Mouse (Mus musculus) liver, adult 2 months (tissue): ENCODE results near the gene Tsc2. TPM values are rescaled to one million over a fixed set of nuclear protein-coding genes. Genes with fewer than 3 reads are reported as not detected.

ENCODE experiments used
- DNase-seq: peaks from one replicate; pipeline ENCODE4 v3.0.0-alpha.2; 2011; ENCODE audit warnings: low read depth, low spot score; ENCODE audit errors: extremely low read depth
- H3K27ac ChIP-seq: fragments of 200-500 bp; replicated peaks from 2 replicates; pipeline ENCODE4 v1.5.1; 2012; ENCODE audit warnings: low read depth, mild to moderate bottlenecking, control low read depth, inconsistent platforms, low read length; ENCODE audit not compliant: insufficient read depth
- H3K27me3 ChIP-seq: fragments of 200-500 bp; 2 replicates; pipeline ENCODE4 v1.6.1; 2012; ENCODE audit warnings: mild to moderate bottlenecking, moderate library complexity, low read length, inconsistent platforms; ENCODE audit not compliant: control insufficient read depth, insufficient read depth
- H3K36me3 ChIP-seq: fragments of 200-500 bp; 2 replicates; pipeline ENCODE4 v1.6.1; 2012; ENCODE audit warnings: low read length, inconsistent platforms; ENCODE audit not compliant: control insufficient read depth, insufficient read depth
- H3K4me1 ChIP-seq: fragments of 200-500 bp; 2 replicates; pipeline ENCODE4 v1.6.1; 2011; ENCODE audit warnings: low read length; ENCODE audit not compliant: control insufficient read depth, insufficient read depth
- H3K4me3 ChIP-seq: fragments of 200-500 bp; 2 replicates; pipeline ENCODE4 v1.5.1; 2011; ENCODE audit warnings: low read depth, mild to moderate bottlenecking, control low read depth, low read length, moderate library complexity; ENCODE audit not compliant: insufficient read depth
- H3K79me2 ChIP-seq: fragments of 200-500 bp; 2 replicates; pipeline ENCODE4 v1.6.1; 2012; ENCODE audit warnings: inconsistent platforms, mild to moderate bottlenecking, low read length, moderate library complexity; ENCODE audit not compliant: control insufficient read depth, insufficient read depth
- H3K9ac ChIP-seq: fragments of 200-500 bp; 2 replicates; pipeline ENCODE4 v1.6.1; 2012; ENCODE audit warnings: low read depth, mild to moderate bottlenecking, control low read depth, inconsistent platforms, low read length
- CTCF ChIP-seq: fragments of 200-500 bp; IDR thresholded peaks from 2 replicates; pipeline ENCODE4 v1.5.1; 2011; ENCODE audit warnings: low read depth, low read length, control low read depth
- POLR2A ChIP-seq: fragments of 200-500 bp; IDR thresholded peaks from 2 replicates; pipeline ENCODE4 v1.6.1; 2011; ENCODE audit warnings: low read length, control low read depth; ENCODE audit not compliant: insufficient read depth; ENCODE audit errors: extremely low read depth
- WGBS: fragments of 180-500 bp; shearing (Covaris S2); methylation state at CpG from one replicate; pipeline ENCODE4 v1.1.7; 2018; 5-methylcytosine and 5-hydroxymethylcytosine counted together
- polyA plus RNA-seq: library from polyadenylated mRNA; depleted of rRNA; stranded (reverse); fragments of >200 nt; gene quantifications from 2 replicates; pipeline ENCODE4 v1.2.3, GENCODE M21; 2012; rRNA removed
- total RNA-seq: library from RNA; depleted of rRNA; stranded (reverse); fragments of >200 nt; gene quantifications from 2 replicates; pipeline ENCODE4 v1.2.3, GENCODE M21; 2014; rRNA removed

Tsc2 gene
- total RNA-seq (19.5 and 27.9 TPM in 2 replicates), polyA plus RNA-seq (63.4 and 79.3 TPM in 2 replicates)

GRCm38 (mm10) chr17:24632167-24632812 is at the start of gene Tsc2, which contains the start of gene Nthl1:
TSS of gene Tsc2 (minus strand) at chr17:24632630.
TSS of gene Nthl1 (plus strand) at chr17:24632680.
- peak; percentile 65 for TF ChIP-seq POLR2A
- TF ChIP-seq CTCF, result no peak

GRCm38 (mm10) chr17:24677500-24678080 is 45.2 kb upstream of the Tsc2 start:
- H3K79me2 ChIP-seq, result peaks cover 24% of the 10 kb centered on the region; the same call in 1 of the 2 replicates
- 96% methylated on average over 24 of the region's 24 CpGs for WGBS
- no peak overlapping the region for H3K9ac ChIP-seq

More at GRCm38 (mm10) chr17:24632167-24632812, at the start of gene Tsc2, which contains the start of gene Nthl1:
- under 1% methylated on average over 51 of the region's 51 CpGs for WGBS
- H3K9ac ChIP-seq, result peak within 1 kb of the TSS; percentile 86
- H3K27me3 ChIP-seq, result no peaks in the 10 kb centered on the region
- peak within 1 kb of the TSS; percentile 88 for H3K4me3 ChIP-seq
- H3K79me2 ChIP-seq, result peaks cover 3% of the 10 kb centered on the region; the same call in 1 of the 2 replicates
- H3K27ac ChIP-seq, result peak within 1 kb of the TSS; percentile 76
- peak; percentile 77 for DNase-seq
- H3K36me3 ChIP-seq, result 0 out of 2 replicates have a peak, but pooled peaks cover 3% of the 10 kb centered on the region
- H3K4me1 ChIP-seq, result peaks cover 13% of the 10 kb centered on the region

GRCm38 (mm10) chr17:24676877-24677276 is 44.4 kb upstream of the Tsc2 start:
- Histone ChIP-seq H3K27me3 (no peaks in the 10 kb centered on the region), H3K9ac (no peak overlapping the region), H3K4me1 (peaks cover 3% of the 10 kb centered on the region), H3K4me3 (no peak overlapping the region), H3K79me2 (peaks cover 24% of the 10 kb centered on the region; the same call in 1 of the 2 replicates), H3K27ac (no peak overlapping the region), H3K36me3 (peaks cover 27% of the 10 kb centered on the region; the same call in 1 of the 2 replicates)
- TF ChIP-seq CTCF, result no peak
- TF ChIP-seq POLR2A, result no peak
- 95% methylated on average over 5 of the region's 5 CpGs for WGBS
- no peak for DNase-seq

More at GRCm38 (mm10) chr17:24677500-24678080, 45.2 kb upstream of the Tsc2 start:
- TF ChIP-seq CTCF (no peak), POLR2A (no peak)
- H3K36me3 ChIP-seq, result peaks cover 29% of the 10 kb centered on the region; the same call in 1 of the 2 replicates
- DNase-seq, result no peak
- no peak overlapping the region for H3K4me3 ChIP-seq
- no peaks in the 10 kb centered on the region for H3K4me1 ChIP-seq
- no peaks in the 10 kb centered on the region for H3K27me3 ChIP-seq
- H3K27ac ChIP-seq, result no peak overlapping the region

- DNase-seq, result peak; percentile 26
- TF ChIP-seq POLR2A (no peak), CTCF (peak; percentile 63)
- Histone ChIP-seq H3K4me3 (no peak overlapping the region), H3K79me2 (peaks cover 29% of the 10 kb centered on the region; the same call in 1 of the 2 replicates), H3K36me3 (peaks cover 23% of the 10 kb centered on the region; the same call in 1 of the 2 replicates), H3K9ac (no peak overlapping the region), H3K4me1 (peaks cover 9% of the 10 kb centered on the region), H3K27me3 (no peaks in the 10 kb centered on the region), H3K27ac (no peak overlapping the region)
- 69% methylated on average over 2 of the region's 2 CpGs for WGBS
Measured at GRCm38 (mm10) chr17:24676187-24676586, 43.8 kb upstream of the Tsc2 start.

GRCm38 (mm10) chr17:24674277-24674676 is 41.8 kb upstream of the Tsc2 start:
- no peak overlapping the region for H3K27ac ChIP-seq
- H3K27me3 ChIP-seq, result no peaks in the 10 kb centered on the region
- H3K4me3 ChIP-seq, result no peak overlapping the region
- peak overlapping the region; percentile 10; the same call in 1 of the 2 replicates for H3K9ac ChIP-seq
- peaks cover 40% of the 10 kb centered on the region; the same call in 1 of the 2 replicates for H3K79me2 ChIP-seq
- peaks cover 14% of the 10 kb centered on the region for H3K4me1 ChIP-seq
- H3K36me3 ChIP-seq, result peaks cover 21% of the 10 kb centered on the region; the same call in 1 of the 2 replicates
- 59% methylated on average over 7 of the region's 7 CpGs for WGBS
- DNase-seq, result no peak
- TF ChIP-seq POLR2A, result no peak

GRCm38 (mm10) chr17:24672141-24672540 is 39.7 kb upstream of the Tsc2 start:
- H3K79me2 ChIP-seq, result peaks cover 40% of the 10 kb centered on the region; the same call in 1 of the 2 replicates
- H3K4me1 ChIP-seq, result peaks cover 17% of the 10 kb centered on the region
- H3K4me3 ChIP-seq, result no peak overlapping the region
- peaks cover 6% of the 10 kb centered on the region; the same call in 1 of the 2 replicates for H3K36me3 ChIP-seq
- WGBS, result 0% methylated on average over 5 of the region's 5 CpGs
- peak overlapping the region; percentile 27; the same call in 1 of the 2 replicates for H3K27ac ChIP-seq
- H3K9ac ChIP-seq, result peak overlapping the region; percentile 15; the same call in 1 of the 2 replicates
- no peak for TF ChIP-seq POLR2A
- TF ChIP-seq CTCF, result no peak
- DNase-seq, result peak; percentile 96
- no peaks in the 10 kb centered on the region for H3K27me3 ChIP-seq
